Mouse (Mus musculus) granulocyte monocyte progenitor cell, adult 5-6 weeks (primary cell): Measurements from ENCODE around the gene 4930518I15Rik. TPM values are rescaled to one million over a fixed set of nuclear protein-coding genes. Genes with fewer than 3 reads are reported as not detected.

Experiments used
- ATAC-seq: replicated peaks from 2 replicates; pipeline ENCODE4 v1.8.0; 2016; ENCODE audit warnings: mild to moderate bottlenecking, moderate TSS enrichment, inconsistent platforms; ENCODE audit not compliant: poor library complexity, severe bottlenecking
- total RNA-seq, 2 experiments: library from RNA; stranded (forward) in 1 of 2; stranded (reverse) in 1 of 2; fragments of 200-712, 200-1000 nt in 1 of 2; fragments of >200 nt in 1 of 2; fragmentation: Nextera tagmentation in 1 of 2; gene quantifications; 2 replicates each; pipeline ENCODE4 v1.2.3; 2014 to 2017

4930518I15Rik gene
- total RNA-seq, 2 experiments from 2014 or later: 0.41 to 0.43 TPM

- no peak for ATAC-seq
These were observed 50.9 kb downstream of the 4930518I15Rik start for GRCm38 (mm10) chr2:156806886-156807285.

Other genes starting within 250 kb of the 4930518I15Rik start
- gene Dlgap4, start 244.2 kb downstream of the 4930518I15Rik start, total RNA-seq (2014; fragmentation: Nextera tagmentation): 21.3 and 24.6 TPM in 2 replicates
- 3.7 and 14.7 TPM in 2 replicates for gene Dlgap4, start 244.2 kb downstream of the 4930518I15Rik start, total RNA-seq (2017)
- gene Myl9, start 82.5 kb downstream of the 4930518I15Rik start, total RNA-seq (2014; fragmentation: Nextera tagmentation): not detected in 2 replicates
- not detected in 2 replicates for gene Myl9, start 82.5 kb downstream of the 4930518I15Rik start, total RNA-seq (2017)
- 5.3 and 13.0 TPM in 2 replicates for gene Tgif2, start 17.9 kb downstream of the 4930518I15Rik start, total RNA-seq (2014; fragmentation: Nextera tagmentation)
- gene Tgif2, start 17.9 kb downstream of the 4930518I15Rik start, total RNA-seq (2017): 11.8 and 13.4 TPM in 2 replicates
- 308 and 310 TPM in 2 replicates for gene Rab5if, start 5.2 kb upstream of the 4930518I15Rik start, total RNA-seq (2014; fragmentation: Nextera tagmentation)
- gene Rab5if, start 5.2 kb upstream of the 4930518I15Rik start, total RNA-seq (2017): 250 and 257 TPM in 2 replicates
- gene Sla2, start 29.2 kb upstream of the 4930518I15Rik start, total RNA-seq (2014; fragmentation: Nextera tagmentation): not detected in 2 replicates
- 1.1 and 1.2 TPM in 2 replicates for gene Sla2, start 29.2 kb upstream of the 4930518I15Rik start, total RNA-seq (2017)
- 25.7 and 28.1 TPM in 2 replicates for gene Ndrg3, start 134.1 kb upstream of the 4930518I15Rik start, total RNA-seq (2014; fragmentation: Nextera tagmentation)
- gene Ndrg3, start 134.1 kb upstream of the 4930518I15Rik start, total RNA-seq (2017): 22.5 and 25.1 TPM in 2 replicates
- gene Dsn1, start 149.2 kb upstream of the 4930518I15Rik start, total RNA-seq (2014; fragmentation: Nextera tagmentation): 17.8 and 23.9 TPM in 2 replicates
- 36.9 and 50.6 TPM in 2 replicates for gene Dsn1, start 149.2 kb upstream of the 4930518I15Rik start, total RNA-seq (2017)
- 4.4 and 5.7 TPM in 2 replicates for gene Soga1, start 221.3 kb upstream of the 4930518I15Rik start, total RNA-seq (2014; fragmentation: Nextera tagmentation)
- 2.5 TPM in 2 replicates for gene Soga1, start 221.3 kb upstream of the 4930518I15Rik start, total RNA-seq (2017)
- gene Tldc2, start 229.1 kb upstream of the 4930518I15Rik start, total RNA-seq (2014; fragmentation: Nextera tagmentation): not detected in 2 replicates
- gene Tldc2, start 229.1 kb upstream of the 4930518I15Rik start, total RNA-seq (2017): not detected in 2 replicates